Mouse (Mus musculus) spleen, postnatal 10 days (tissue): ENCODE data around the gene Cdc25a.

Experiments used
- DNase-seq, 2 experiments: peaks; one replicate each; pipeline ENCODE4 v3.0.0; 2021 to 2022; ENCODE audit warnings: low spot score in 2 of 2

The Cdc25a gene

DNA sequence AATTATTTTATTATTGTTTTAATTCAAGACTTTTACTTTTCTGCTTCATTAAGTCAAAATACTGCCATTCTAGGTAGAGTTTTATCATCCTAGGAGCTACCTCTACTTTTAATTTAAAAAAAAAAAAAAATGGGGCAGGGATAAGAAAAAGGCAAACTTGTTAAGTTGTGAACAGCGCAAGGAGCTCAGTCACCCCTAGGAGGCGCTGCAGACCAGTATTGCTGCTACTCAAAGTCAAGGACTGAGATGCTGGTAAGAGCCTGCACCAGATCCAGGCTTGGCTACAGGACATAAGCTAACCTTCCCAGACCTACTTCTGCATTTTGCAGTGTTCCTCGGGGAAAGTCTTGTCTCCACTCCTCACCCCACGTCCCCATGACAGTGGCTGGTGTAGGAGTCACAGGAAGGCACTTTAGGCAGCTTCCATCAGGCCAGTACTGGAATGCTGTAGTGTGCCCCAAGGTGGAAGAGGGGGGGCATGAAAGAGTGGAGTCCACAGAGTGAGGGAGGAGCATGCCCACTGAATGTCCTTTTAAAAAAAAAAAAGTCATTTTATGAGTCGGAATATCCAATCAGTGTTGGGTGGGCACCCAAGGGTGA lies 17.4 kb downstream of the Cdc25a start:
- peak; percentile 59 to 86 for DNase-seq

DNA sequence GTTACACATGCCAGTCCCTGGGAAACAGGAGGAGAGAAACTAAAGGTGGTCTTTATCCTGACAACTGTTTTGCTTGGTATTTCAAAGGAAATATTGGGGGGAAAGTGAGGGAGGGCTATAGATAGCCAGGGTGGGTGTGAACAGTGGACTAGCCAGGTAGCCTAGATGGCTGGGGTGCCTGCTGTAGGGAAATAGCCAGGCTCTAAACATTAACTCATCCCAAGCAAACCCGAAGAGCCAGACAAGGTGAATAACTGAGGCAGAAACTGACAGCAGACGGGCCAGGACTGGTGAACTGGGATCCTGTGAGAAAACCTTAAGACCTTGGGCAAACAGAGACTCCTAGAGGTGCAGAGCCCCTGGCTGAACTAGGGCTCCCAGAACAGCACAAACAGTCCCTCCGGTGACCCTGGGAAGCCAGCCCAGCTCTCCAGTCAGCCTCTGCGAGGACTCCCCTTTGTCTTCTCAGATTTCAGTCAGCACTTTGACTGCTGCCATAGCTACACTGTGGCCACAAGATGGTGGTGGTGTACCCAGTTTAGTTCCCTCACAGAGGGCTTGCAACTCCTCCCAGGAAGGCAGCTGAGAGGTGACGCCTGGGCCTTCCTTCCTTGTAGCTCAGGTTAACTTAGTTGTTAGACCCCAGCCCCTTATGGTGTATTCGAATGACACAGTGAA lies 19.2 kb downstream of the Cdc25a start:
- DNase-seq, result peak in 1 of 2 experiments; percentile 59

DNA sequence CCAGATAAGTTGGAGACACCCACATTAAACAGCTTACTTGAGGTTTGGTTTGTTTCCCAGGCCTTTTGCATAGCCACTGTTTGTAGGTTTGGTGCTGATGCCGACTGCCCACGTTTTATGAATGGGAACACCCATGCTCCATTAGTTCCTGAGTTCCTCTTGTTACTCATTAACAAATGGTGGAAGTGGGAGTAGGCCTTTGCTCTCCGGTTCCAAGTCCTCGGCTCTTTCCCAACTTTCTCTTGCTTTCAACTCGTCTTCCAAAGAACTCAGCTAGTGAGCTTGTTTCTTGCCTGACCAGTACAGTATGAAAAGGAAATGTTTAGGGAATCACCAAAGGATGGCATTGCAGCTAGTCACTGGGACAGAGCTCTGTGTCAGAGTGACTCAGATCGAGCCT lies 20.2 kb downstream of the Cdc25a start:
- no peak for DNase-seq

DNA sequence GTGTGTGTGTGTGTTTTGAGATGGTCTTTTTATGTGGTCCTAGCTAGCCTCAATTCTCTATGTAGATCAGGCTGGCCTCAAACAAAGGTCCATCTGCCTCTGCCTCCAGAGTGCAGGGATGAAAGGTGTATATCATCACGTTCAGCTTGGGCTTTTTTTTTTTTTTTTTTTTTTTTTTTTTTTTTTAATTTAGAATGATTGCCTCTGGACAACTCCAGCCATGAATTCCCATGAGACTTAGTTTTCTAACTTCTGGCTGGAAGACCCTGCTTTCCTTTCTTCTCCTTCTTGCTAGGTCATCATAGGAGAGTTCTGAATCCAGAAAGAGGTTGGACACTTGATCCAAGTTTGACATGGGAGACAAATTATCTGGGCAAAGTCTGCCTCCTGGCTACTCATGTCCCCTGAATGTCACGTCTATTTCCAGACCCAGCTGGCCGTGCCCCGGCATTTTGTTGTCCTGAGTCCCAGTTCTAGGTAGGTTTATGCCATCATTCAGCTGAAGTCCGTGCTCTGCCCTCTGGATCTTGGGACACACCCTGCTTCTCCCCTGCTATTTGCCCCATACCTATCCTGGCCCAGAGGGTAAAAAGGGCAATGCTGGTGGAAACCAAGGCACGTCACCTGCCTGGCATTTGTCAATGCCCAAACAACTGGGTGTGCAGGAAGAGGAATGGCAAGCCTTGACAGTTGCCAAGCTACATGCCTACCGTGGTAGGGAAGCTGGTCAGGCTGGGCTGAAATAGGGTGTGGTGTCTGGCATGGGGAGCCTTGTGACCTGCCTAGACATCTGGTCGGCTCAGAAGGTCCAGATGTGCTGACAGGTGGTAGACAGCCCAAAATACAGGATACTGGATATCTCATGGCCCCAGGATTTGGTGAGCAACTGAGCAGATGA lies 21.1 kb downstream of the Cdc25a start:
- no peak for DNase-seq

DNA sequence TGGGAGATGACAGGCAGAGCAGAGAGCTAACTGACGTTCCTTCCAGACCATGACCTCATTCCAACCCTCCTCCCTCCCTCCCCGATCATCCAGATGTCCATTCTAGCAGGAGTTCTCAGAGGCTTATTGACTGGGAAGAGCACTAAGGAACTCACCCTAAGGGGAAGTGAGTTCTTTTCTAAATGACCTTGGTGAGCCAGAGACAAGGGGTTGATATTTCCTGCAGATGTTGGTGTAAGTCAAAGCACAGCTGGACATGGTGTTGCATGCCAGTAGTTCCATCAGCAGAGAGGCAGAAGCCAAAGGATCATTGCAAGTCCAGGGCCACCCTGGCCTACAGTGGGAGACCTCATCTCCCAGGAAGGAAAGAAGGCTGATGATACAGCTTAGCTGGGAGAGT lies 22.6 kb downstream of the Cdc25a start:
- no peak for DNase-seq

DNA sequence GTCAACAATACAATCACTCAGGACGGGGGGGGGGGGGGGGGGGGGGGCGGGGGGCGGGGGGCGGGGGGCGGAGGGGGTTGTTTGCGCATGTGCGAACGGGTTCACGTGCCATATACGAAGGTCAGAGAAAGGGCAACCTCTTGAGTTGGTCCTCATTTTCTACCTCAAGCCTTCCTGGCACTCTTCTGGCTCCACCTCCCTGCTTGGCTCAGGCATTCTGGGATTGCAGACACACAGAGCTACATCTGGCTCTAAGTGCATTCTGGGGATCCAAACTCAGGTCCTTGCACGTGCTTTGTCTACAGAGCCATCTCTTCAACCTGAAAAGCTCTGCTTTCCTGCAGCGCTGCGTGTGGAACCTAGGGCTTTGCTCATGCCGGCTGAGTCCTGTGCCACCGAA lies 24.0 kb downstream of the Cdc25a start:
- DNase-seq, result no peak

DNA sequence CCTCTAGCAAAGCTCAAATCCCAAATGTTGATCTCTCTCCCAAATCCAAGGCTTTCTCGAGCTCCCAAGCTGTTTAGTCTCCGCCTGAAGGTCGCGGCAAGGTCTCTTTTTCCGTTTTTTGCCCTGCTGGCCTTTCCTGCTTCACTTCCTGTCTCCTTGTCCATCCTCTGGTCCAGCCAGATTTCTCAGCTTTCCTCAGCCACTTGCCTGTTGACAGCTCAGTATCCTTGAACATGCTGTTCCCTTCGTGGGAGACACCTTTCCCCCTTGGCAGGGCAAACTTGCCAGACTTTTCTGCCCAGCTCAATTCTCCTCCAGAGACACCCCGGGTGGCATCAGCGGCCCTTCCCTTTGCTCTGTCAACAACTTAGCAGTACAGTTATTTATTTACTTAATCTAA lies 24.4 kb downstream of the Cdc25a start:
- DNase-seq, result no peak

DNA sequence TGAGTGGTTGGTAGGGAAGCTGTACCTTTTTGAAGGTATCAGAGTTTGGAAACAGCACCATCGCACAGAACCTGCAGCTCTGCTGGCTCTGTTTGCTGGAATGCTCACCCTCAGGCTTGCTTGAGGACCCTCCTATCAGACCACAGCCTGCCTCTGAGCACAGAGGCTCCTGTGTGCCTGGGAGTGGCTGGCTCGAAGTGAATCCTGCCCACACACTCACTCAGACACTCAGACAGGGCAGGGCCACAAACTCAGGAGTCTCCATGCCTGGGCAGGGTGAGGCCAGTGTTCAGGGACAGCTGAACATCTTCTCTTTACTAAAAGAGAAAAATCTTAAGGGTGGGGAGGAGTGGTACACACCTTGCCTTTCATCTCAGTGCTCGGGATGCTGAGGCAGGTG lies 25.2 kb downstream of the Cdc25a start:
- no peak for DNase-seq

DNA sequence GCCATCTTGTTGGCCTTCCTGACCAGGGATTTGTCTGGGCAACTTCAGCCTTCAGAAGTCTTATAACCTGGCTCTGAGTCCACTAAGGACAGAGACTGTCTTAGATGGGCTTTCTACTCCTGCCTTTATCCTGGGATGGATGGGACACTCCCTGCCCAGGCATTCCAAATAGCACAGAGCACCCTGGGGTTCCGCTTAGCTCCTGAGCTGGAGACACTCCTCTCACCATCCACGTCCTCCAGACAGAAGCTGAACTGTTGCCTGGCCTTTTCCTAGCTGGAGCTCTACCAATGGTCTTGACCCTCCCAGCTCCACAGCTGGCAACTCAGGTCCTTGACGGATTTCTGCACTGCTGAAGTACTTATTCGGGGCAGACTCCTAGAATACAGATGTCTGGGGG lies 26.9 kb downstream of the Cdc25a start:
- no peak for DNase-seq

DNA sequence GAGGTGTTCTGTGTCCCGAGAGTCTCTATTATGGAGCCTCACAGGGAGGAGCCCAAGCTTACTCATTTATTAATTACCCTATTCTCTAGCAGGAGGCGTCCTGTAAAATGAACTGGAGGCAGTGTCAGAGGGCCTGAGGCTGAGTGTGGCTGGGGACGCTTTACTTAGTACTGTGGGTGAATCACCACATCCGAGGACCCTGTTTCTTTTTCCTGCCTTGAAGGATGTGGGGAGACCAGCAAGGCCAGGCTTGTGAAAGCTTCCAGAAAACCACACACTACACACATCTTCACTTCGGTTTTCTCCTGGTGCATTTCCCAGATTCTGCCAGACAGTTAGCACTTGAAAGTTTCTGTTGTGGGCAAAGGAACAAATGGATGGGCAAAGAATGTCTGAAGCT lies 27.4 kb downstream of the Cdc25a start:
- DNase-seq, result no peak

DNA sequence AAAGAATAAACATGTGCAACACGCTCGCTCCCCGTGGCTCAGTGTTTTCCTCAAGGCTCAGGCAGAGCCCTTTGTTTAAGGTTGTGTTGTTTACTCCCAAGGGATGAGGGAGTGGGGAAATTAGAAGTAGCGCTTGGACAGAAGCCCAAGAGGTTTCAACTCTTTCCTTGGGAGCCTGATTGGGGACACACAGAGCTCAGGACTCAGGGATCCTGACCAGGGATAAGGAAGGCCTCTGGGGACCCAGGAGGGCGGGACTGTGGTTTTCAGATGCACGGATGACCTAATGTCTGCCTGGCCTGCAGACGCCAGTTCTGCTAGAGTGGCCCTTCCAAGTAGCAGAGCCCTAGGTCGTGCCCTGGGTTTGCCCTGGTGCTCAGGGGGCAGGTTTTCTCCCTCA lies 31.9 kb downstream of the Cdc25a start:
- DNase-seq, result no peak

DNA sequence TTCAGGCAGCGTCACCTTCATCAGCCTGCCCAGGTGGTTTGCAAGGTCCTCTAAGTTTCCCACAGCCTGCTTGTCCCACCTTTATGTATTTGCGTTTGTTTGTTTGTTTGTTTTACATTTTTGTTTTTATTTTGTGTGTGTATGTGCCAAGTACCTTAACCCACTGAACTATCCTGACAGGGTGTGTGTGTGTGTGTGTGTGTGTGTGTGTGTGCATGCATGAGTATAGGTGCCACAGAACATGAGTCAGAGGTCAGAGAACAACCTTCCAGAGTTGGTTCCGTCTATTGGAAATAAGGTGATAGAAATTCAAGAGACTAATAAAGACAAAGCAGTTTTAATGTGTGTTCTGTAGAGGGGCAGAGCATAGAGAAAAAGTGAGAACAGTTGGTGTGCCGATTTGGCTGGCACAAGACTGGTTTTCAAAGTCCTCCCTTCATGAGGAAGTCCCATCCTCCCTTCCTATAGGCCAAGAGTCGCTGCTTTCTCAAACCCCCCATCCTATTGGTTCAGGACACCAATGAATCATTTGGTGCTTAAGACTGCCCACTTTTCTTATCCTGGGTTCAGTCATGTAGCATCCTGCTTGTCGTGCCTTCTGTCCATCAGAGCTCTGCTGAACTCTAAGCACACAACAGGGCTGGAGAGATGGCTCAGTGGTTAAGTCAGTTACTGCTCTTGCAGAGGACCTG lies 32.5 kb downstream of the Cdc25a start:
- DNase-seq, result no peak

DNA sequence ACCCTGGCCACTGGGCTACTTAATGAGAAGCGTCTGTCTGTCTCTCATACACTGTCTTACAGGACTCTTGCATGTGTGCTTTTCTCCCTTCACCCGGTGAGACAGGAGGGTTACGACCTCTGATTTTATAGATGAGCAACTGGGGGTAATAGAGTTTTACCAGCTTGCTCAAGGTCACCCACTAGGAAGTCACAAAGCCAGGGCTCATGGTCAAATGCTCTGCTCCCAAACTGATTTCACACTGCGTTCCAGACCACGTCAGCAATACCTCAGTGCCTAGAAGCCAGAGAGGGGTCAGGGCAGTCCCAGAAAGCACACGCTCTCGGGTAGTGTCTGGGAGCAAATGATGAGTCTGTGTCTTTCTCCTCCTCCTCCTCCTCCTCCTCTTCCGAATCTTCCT lies 33.7 kb downstream of the Cdc25a start:
- no peak for DNase-seq

DNA sequence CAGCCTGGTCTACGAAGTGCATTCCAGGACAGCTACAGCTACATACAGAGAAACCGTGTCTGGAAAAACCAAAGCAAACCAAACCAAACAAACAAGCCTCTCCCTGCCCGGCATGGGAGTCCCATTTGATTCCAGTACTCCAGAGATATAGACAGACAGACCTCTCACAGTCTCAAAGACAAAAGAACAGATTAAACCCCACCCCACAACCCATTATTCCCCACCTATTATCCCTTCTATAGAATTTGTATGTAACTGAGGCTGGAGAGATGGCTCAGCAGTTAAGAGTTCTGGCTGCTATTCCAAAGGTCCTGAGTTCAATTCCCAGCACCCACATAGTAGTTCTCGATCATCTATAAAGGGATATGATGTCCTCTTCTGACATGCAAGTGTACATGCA lies 34.5 kb downstream of the Cdc25a start:
- no peak for DNase-seq

DNA sequence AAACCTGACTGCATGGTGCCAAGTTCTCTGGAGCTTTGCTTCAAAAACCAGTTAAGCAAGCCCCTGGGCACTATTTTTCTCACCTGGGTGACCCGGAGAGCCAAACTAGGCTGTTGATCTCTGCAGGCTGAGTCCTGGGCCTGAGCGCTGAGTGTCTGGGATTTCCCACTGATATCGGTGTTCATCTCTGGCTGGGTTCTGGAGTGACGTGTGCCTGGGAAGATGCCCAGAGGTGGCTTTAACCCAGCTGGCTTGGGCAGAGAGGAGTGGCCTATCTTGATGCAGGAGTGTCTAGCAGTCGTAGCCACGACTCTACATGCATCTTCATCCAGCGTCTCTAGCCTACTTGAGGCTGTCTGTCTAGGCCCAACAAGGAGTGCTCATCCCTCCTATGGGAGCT lies 36.4 kb downstream of the Cdc25a start:
- no peak for DNase-seq

DNA sequence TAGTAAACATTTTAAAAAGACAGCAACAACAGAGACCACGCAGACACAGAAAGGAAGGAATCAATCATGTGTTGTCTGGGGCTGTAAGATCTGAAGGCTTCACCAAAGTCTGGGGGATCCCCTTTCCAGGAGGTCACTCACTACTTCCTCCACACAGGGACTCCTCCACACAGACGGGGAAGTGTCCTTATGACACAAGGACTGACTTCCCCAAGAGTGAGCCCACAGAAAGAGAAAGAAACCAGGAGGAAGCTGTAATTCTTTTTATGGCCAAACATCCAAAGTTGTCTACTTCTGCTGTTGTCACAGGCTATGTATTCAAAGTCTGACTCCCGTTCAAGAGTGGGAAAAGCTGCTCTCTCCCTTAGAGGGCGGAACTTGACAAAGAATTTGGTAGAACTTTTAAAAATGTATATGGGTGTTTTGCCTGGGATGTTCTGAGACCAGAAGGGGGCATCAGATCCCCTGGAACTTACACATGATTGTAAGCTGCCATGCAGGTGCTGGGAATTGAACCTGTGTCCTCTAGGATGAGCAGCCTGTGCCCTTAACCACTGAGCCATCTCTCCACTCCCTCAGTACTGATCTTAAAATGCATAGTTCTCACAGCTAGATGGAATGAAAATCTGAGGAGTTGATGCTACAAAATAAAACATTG lies 39.0 kb downstream of the Cdc25a start:
- no peak for DNase-seq

DNA sequence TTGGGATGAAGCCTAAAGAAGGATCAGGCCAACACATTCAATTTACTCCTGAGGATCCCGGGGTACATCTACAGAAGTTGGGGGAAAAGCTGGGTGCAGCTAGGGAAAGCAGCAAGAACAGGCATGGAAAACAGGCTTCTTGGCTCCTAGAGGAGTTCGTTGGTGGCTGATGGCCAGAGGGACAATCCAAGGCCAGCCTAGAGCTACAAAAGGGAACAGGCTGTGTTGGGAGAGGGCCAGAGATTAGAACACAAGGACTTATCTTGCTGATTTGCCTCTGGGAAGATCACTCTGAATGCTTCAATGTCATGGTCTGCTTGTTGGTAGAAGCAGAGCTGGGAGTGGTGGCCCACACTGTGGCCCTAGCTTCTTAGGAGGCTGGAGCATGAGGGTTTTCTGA lies 42.6 kb downstream of the Cdc25a start:
- no peak for DNase-seq

DNA sequence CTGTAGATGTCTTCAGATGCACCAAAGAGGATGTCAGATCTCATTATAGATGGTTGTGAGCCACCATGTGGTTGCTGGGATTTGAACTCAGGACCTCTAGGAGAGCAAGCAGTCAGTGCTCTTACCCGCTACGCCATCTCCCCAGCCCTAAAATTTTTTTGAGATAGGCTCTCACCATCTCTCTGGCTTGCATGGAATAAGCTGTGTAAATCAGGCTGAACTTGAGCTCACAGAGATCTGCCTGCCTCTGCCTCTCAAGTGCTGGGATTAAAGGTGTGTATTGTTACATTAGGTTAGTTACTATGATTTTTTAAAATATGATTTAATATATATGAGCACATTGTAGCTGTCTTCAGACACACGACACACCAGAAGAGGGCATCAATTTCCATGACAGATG lies 53.8 kb downstream of the Cdc25a start:
- DNase-seq, result no peak

DNA sequence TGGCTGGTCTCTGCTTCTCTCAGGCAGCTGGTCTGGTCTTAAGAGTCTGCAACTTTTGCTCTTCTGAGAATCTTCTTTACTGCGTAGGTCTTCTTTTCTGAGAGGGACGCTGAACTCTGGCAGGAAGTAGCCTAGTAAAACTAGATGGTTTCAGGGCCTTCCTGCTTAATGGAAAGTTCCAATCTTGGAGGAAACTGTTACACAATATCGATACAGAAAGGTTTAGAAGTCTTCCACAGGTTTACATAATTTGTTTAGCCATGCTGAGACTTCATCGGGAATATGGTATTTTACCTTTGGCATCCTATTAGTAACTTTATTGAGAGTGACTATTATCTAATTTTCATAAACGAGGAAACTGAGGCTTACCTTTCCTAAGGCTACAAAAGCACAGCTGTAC lies 54.7 kb downstream of the Cdc25a start:
- DNase-seq, result no peak

DNA sequence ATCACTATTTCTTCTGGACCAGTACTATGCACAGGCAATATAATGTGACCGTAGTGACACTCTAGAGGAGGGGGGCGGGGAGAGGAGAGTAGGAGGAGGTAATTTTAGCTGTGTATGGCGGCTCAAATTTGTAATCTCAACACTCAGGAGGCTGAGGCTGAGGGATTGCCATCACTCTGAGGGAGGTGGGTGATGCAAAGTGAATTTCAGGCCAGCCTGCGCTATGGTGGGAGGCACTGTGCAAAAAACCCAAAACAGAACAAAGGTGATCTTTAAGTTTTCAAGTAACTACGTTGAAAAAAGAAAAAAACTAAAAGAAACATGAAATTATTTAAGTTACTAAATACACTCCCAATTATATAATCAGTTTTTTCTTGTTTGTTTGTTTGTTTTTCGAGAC lies 55.4 kb downstream of the Cdc25a start:
- no peak for DNase-seq

DNA sequence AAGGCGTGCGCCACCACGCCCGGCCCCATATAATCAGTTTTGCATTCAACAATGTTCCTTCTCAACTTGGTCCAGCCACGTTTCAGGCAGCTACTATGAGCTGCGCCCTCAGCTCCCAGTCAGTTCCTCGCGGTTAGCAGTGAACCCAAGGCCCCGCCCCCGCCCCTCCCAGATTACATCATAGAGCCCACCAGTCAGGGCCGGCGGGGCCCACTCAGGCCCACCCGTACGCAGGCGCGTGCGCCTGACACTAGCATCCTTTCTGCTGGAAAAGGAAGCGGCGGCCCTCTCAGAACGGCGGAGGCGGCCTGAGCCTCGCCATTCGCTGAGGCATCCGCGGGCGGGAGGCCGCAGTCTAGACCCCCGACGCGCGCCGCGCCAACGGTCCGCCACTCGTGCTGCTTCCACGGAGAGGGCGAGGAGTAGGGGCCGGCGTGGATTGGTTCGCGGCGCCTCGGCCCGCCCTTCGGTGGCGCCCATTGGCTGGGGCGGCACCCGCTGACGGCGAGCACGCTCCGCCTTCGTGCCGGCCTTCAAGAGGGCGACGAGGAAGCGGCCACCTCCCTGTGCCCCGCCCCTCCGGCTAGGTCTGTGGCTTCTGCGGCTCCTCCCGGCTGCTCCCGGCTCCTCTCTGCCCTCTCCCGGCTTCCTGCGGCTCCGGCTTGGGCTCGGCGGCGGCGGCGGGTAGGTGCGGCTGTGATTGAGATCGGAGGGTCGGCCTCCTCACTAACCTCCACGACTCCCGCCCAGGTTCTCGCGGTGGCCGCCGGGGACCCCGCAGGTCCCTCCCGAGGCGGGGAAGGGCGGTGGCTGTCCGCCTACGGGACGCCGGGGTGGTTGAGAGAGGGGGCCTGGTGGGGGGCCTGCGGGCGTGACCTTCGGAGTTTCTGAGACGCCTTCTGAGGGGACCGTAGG lies 56.1 kb downstream of the Cdc25a start, which contains the start of gene Map4:
Map4 (plus strand) TSS at position 204 of the 915 bp plus-strand sequence.
- peak; percentile 88 to 94 for DNase-seq
